8 mouse cellular contexts compared by ENCODE assay signal in the genomic region with DNA sequence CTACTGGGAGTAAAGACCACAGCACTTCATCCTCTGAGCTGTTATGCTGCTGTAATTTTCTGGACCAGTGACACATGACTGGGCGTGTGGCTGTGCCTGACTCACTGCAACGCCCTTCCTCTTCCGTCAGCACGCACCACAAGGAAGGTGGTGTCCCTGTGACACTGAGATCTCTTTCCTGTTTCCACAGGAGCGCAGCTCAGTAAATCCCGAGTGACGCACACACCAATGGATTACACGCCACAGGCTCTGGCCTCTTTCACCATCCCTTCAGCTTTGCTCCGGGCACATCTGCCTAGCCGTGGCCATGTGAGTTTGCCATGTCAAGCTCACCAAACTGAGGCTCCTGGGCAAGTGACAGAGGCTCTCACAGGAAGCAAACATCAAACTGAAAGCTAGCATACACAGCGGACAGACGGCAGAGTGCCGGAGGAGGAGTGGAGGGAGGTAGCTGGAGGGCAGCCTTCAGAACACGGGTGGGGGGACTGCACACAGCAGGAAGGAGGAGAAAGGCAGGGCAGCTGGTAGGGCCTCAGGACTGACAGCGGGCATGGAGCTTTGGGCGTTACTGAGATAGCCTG. TPM values are rescaled to one million over a fixed set of nuclear protein-coding genes. Genes with fewer than 3 reads are reported as not detected.
DNase-seq lines count a peak whose midpoint lies in the region; ATAC-seq and TF ChIP-seq lines count a peak whose summit lies in the region.

No protein-coding gene starts in this region.

- peak; percentile 92 for ATAC-seq in granulocyte monocyte progenitor cell, adult 5-6 weeks (replicated peaks; ENCODE audit: poor library complexity, severe bottlenecking)
- peak; percentile 84 for ATAC-seq in megakaryocyte, adult 5-6 weeks (ENCODE audit: poor library complexity, severe bottlenecking)

- H3K27ac ChIP-seq in gastrocnemius, adult 2 months: peak overlapping the region; percentile 92

- peak; percentile 66 for DNase-seq in gastrocnemius, adult 2 months
- DNase-seq in gastrocnemius, postnatal 4 days (ENCODE audit: low spot score in 2 of 2): no peak
- DNase-seq in kidney, adult 9 months: peak; percentile 66
- peak; percentile 75 for DNase-seq in thymus, postnatal 25 days
- no peak for DNase-seq in frontal cortex, postnatal 10 days (ENCODE audit: low spot score in 2 of 2)
- DNase-seq in cerebellum, postnatal 25 days: no peak

- TF ChIP-seq CTCF in gastrocnemius, adult 2 months (IDR thresholded peaks at IDR 0.05): no peak

- intact Hi-C loops in gastrocnemius, adult 2 months (cut with DNase I): no loop called here

- peak overlapping the region; percentile 63 for H3K4me3 ChIP-seq in gastrocnemius, adult 2 months

RNA-seq across cellular contexts. Expression of a gene that starts 15.4 kb away (rescaled TPM):
- total RNA-seq in gastrocnemius, adult 2 months (2021): under 1 TPM; 0.05 to 0.06 TPM
- total RNA-seq in gastrocnemius, postnatal 4 days (2021): under 1 TPM; 0.05 to 0.10 TPM
- total RNA-seq in granulocyte monocyte progenitor cell, adult 5-6 weeks (2014; fragmentation: Nextera tagmentation): 0.13 TPM in 1 of 2 replicates, not detected in the other
- total RNA-seq in granulocyte monocyte progenitor cell, adult 5-6 weeks (2017): not detected in 2 replicates
- under 0.01 TPM in 1 of 2 replicates, not detected in the other for total RNA-seq in megakaryocyte, adult 5-6 weeks (2015)
- total RNA-seq in megakaryocyte, adult 5-6 weeks (2017): under 0.01 TPM in 2 replicates

Comparison
In these comparisons a context has a peak if more than half of its experiments do, and no peak if none do; other contexts are left out.
1. DNase-seq: peak in gastrocnemius, adult 2 months (single experiment), kidney, adult 9 months (single experiment) and thymus, postnatal 25 days (single experiment); none in gastrocnemius, postnatal 4 days (0 of 2), frontal cortex, postnatal 10 days (0 of 2) and cerebellum, postnatal 25 days (0 of 2).